Mouse (Mus musculus) hindbrain, embryonic 14.5 days (tissue): Measurements from ENCODE around the gene Scd2. TPM values are rescaled to one million over a fixed set of nuclear protein-coding genes. Genes with fewer than 3 reads are reported as not detected.

ENCODE experiments used
- microRNA-seq: library from miRNA; unstranded; fragments of <30 nt; microRNA quantifications from one replicate; pipeline ENCODE4, GENCODE M21; 2016
- polyA plus RNA-seq: library from polyadenylated mRNA; unstranded; fragments of >200 nt; fragmentation: Nextera tagmentation; extraction: Ambion mirVana; gene quantifications from 2 replicates; pipeline ENCODE4 v1.2.1, GENCODE M21; 2014

The Scd2 gene
- polyA plus RNA-seq, 1 experiment from 2014 or later: 323 TPM

Small RNAs within 50 kb of the gene (microRNA-seq; reads per million reads assigned to microRNA genes)
- not detected for gene Mir5114

Other genes starting within 250 kb of the Scd2 start
- 17.1 and 17.8 TPM in 2 replicates for gene Erlin1, start 223.9 kb upstream of the Scd2 start, polyA plus RNA-seq
- 48.3 and 52.5 TPM in 2 replicates for gene Chuk, start 186.2 kb upstream of the Scd2 start, polyA plus RNA-seq
- 29.7 and 36.6 TPM in 2 replicates for gene Cwf19l1, start 157.8 kb upstream of the Scd2 start, polyA plus RNA-seq
- 164 and 173 TPM in 2 replicates for gene Bloc1s2, start 147.2 kb upstream of the Scd2 start, polyA plus RNA-seq
- gene Pkd2l1, start 101.2 kb upstream of the Scd2 start, polyA plus RNA-seq: 0.43 and 0.51 TPM in 2 replicates
- gene Scd3, start 90.4 kb upstream of the Scd2 start, polyA plus RNA-seq: 4.2 and 5.4 TPM in 2 replicates
- gene Scd4, start 39.4 kb downstream of the Scd2 start, polyA plus RNA-seq: 0.25 and 0.30 TPM in 2 replicates
- 8.4 and 10.6 TPM in 2 replicates for gene Scd1, start 114.2 kb downstream of the Scd2 start, polyA plus RNA-seq
- gene Wnt8b, start 199.8 kb downstream of the Scd2 start, polyA plus RNA-seq: 0.12 TPM in 1 of 2 replicates, not detected in the other